Mouse (Mus musculus) C2C12 (cell line): ENCODE data around the gene Actr10. TPM values are rescaled to one million over a fixed set of nuclear protein-coding genes. Genes with fewer than 3 reads are reported as not detected.

Experiments used
- H3K27me3 ChIP-seq: one replicate; pipeline ENCODE4 v1.6.1; 2011; ENCODE audit not compliant: control insufficient read depth, insufficient read depth, insufficient read length
- H3K36me3 ChIP-seq: one replicate; pipeline ENCODE4 v1.6.1; 2011; ENCODE audit not compliant: control insufficient read depth, insufficient read depth
- H3K4me3 ChIP-seq: one replicate; pipeline ENCODE4 v1.5.1; 2011; ENCODE audit warnings: mild to moderate bottlenecking, control low read depth; ENCODE audit not compliant: poor library complexity, insufficient read depth, severe bottlenecking
- H3K79me2 ChIP-seq: one replicate; pipeline ENCODE4 v1.6.1; 2011; ENCODE audit not compliant: control insufficient read depth, insufficient read depth
- H3K79me3 ChIP-seq: one replicate; pipeline ENCODE4 v1.6.1; 2011; ENCODE audit warnings: low read depth, control low read depth
- H3ac ChIP-seq: one replicate; pipeline ENCODE3; 2011; ENCODE audit warnings: low read depth; ENCODE audit not compliant: control insufficient read depth, insufficient read length
- CEBPB ChIP-seq: IDR thresholded peaks from one replicate; pipeline ENCODE4 v1.6.1; 2011; ENCODE audit warnings: low read depth, mild to moderate bottlenecking, control low read depth, moderate library complexity
- CTCF ChIP-seq: IDR thresholded peaks from one replicate; pipeline ENCODE4 v1.5.1; 2011; ENCODE audit not compliant: control insufficient read depth, insufficient read depth, insufficient read length
- FOSL1 ChIP-seq: IDR thresholded peaks from one replicate; pipeline ENCODE4 v1.8.0; 2011; ENCODE audit warnings: mild to moderate bottlenecking, low read length; ENCODE audit not compliant: poor library complexity, insufficient read depth, severe bottlenecking
- MAX ChIP-seq: IDR thresholded peaks from one replicate; pipeline ENCODE4 v1.6.1; 2011; ENCODE audit warnings: mild to moderate bottlenecking, control low read depth
- MYOD1 ChIP-seq: IDR thresholded peaks from one replicate; pipeline ENCODE4 v1.6.1; 2011; ENCODE audit warnings: low read depth; ENCODE audit not compliant: control insufficient read depth, insufficient read length
- MYOG ChIP-seq: IDR thresholded peaks from one replicate; pipeline ENCODE4 v1.6.1; 2011; ENCODE audit not compliant: control insufficient read depth, insufficient read length; ENCODE audit errors: extremely low read depth
- USF1 ChIP-seq: IDR thresholded peaks from one replicate; pipeline ENCODE4 v1.6.1; 2011; ENCODE audit warnings: low read depth, mild to moderate bottlenecking, control low read depth, moderate library complexity
- polyA plus RNA-seq: library from polyadenylated mRNA; unstranded; fragments of >200 nt; fragmentation: generic; extraction: Trizol; gene quantifications from one replicate; pipeline ENCODE4 v1.2.1, GENCODE M21; 2012; ENCODE audit warnings: missing spikeins

Actr10 gene
- polyA plus RNA-seq, 1 experiment: 110 TPM

- no peak overlapping the region for H3K4me3 ChIP-seq
- H3ac ChIP-seq: no peak overlapping the region
- peaks cover 79% of the 10 kb centered on the region for H3K79me3 ChIP-seq
- H3K79me2 ChIP-seq: peaks cover 90% of the 10 kb centered on the region
- H3K36me3 ChIP-seq: peaks cover 49% of the 10 kb centered on the region
- TF ChIP-seq FOSL1: no peak
- peak; percentile 64 for TF ChIP-seq CEBPB
- no peak for TF ChIP-seq CTCF
- TF ChIP-seq MYOG: no peak
- H3K27me3 ChIP-seq: no peaks in the 10 kb centered on the region
Measured at GRCm38 (mm10) chr12:70978345-70978744, 40.7 kb downstream of the Actr10 start.

GRCm38 (mm10) chr12:70984855-70985550 is 47.3 kb downstream of the Actr10 start:
- no peak overlapping the region for H3K4me3 ChIP-seq
- no peak overlapping the region for H3ac ChIP-seq
- H3K79me2 ChIP-seq: peaks cover 53% of the 10 kb centered on the region
- peaks cover 93% of the 10 kb centered on the region for H3K36me3 ChIP-seq
- TF ChIP-seq MAX (no peak), MYOD1 (no peak), FOSL1 (no peak), CEBPB (no peak), USF1 (no peak), MYOG (no peak)
- no peaks in the 10 kb centered on the region for H3K27me3 ChIP-seq
- H3K79me3 ChIP-seq: peaks cover 49% of the 10 kb centered on the region

- TF ChIP-seq CEBPB (no peak), MYOD1 (no peak), MYOG (no peak), MAX (no peak), USF1 (no peak), CTCF (no peak), FOSL1 (no peak)
- H3K36me3 ChIP-seq: peaks cover 69% of the 10 kb centered on the region
Measured at GRCm38 (mm10) chr12:70997225-70997624, 59.6 kb downstream of the Actr10 start.

GRCm38 (mm10) chr12:70999423-70999903 is 61.8 kb downstream of the Actr10 start:
- no peaks in the 10 kb centered on the region for H3K27me3 ChIP-seq
- H3K79me3 ChIP-seq: no peaks in the 10 kb centered on the region
- TF ChIP-seq USF1: no peak
- TF ChIP-seq MYOG: no peak
- no peak for TF ChIP-seq CTCF
- H3K4me3 ChIP-seq: no peak overlapping the region
- peaks cover 68% of the 10 kb centered on the region for H3K36me3 ChIP-seq
- no peak overlapping the region for H3ac ChIP-seq
- H3K79me2 ChIP-seq: no peaks in the 10 kb centered on the region

More at GRCm38 (mm10) chr12:70997225-70997624, 59.6 kb downstream of the Actr10 start:
- no peaks in the 10 kb centered on the region for H3K79me2 ChIP-seq
- H3K4me3 ChIP-seq: no peak overlapping the region
- no peaks in the 10 kb centered on the region for H3K79me3 ChIP-seq
- H3ac ChIP-seq: no peak overlapping the region
- no peaks in the 10 kb centered on the region for H3K27me3 ChIP-seq

- Histone ChIP-seq H3K4me3 (no peak overlapping the region), H3ac (no peak overlapping the region), H3K36me3 (peaks cover 64% of the 10 kb centered on the region), H3K79me3 (no peaks in the 10 kb centered on the region), H3K79me2 (no peaks in the 10 kb centered on the region), H3K27me3 (no peaks in the 10 kb centered on the region)
- TF ChIP-seq MYOG (no peak), CTCF (no peak), USF1 (no peak), FOSL1 (no peak), MYOD1 (no peak), MAX (no peak), CEBPB (no peak)
Measured at GRCm38 (mm10) chr12:71000344-71000743, 62.7 kb downstream of the Actr10 start.

GRCm38 (mm10) chr12:71001456-71001855 is 63.8 kb downstream of the Actr10 start:
- TF ChIP-seq MYOD1 (no peak), FOSL1 (no peak), CEBPB (no peak), USF1 (no peak)
- no peak overlapping the region for H3K4me3 ChIP-seq

More at GRCm38 (mm10) chr12:71001456-71001855, 63.8 kb downstream of the Actr10 start:
- Histone ChIP-seq H3K79me2 (peaks cover 1% of the 10 kb centered on the region), H3ac (no peak overlapping the region), H3K79me3 (no peaks in the 10 kb centered on the region), H3K36me3 (peaks cover 64% of the 10 kb centered on the region), H3K27me3 (no peaks in the 10 kb centered on the region)
